Mouse (Mus musculus): Measurements from ENCODE around the gene Itga3.

DNA sequence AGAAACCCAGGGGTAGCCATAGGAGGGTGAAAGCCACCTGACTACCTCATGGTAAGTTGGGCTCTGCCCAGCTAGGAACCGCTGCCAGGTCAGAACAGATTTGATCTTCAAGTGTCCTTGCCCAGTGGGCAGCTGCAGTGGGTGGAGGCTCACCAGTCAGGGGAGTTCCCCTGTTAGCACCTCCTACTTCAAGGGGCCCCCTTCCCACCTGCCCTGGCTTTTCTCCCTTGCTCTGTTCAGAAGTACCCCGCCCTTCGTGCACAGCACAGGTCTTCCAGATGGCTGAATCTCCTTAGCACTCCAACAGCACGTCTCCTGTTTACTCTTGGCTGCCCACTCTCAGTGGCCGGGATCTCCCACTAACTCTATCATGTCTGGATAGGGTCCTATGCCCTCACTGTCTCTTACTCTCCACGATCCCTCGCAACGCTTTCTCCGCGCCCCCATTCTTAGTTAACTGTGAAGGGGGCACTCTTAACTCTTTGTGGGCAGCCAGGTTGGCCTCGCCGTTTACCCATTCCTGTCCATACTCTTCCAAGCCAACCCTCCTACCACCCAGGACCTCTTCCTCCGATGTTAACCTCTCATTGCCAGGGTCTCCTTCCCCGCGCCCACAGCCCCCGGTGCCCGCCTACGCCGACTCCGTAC is 36.0 kb downstream of the Itga3 start:
- TF ChIP-seq POLR2A (IDR thresholded peaks at IDR 0.05; ENCODE audit: borderline replicate concordance, insufficient read depth, low read length) (no peak), CTCF (IDR thresholded peaks at IDR 0.05; ENCODE audit: borderline replicate concordance, insufficient read depth, low read depth, low read length) (no peak)

All from cerebellum, adult 2 months (tissue).